Mouse (Mus musculus) layer of hippocampus, postnatal 25 days (tissue): ENCODE data around the gene Acat2. TPM values are rescaled to one million over a fixed set of nuclear protein-coding genes. Genes with fewer than 3 reads are reported as not detected.
A peak's percentile ranks its signal among the peaks of the same experiment; 100 is the strongest.
"Not testable (repeated sequence)": the region's sequence is repeated elsewhere in the genome, so short reads cannot be mapped to it uniquely, and the experiment has no call there.

ENCODE experiments used
- DNase-seq, 2 experiments: peaks; one replicate each; pipeline ENCODE4 v3.0.0; 2022; ENCODE audit warnings: mixed read lengths in 2 of 2, low spot score in 1 of 2; ENCODE audit errors: extremely low spot score in 1 of 2
- total RNA-seq, 2 experiments: library from RNA; stranded (reverse); gene quantifications; 2 replicates each; pipeline ENCODE4 v1.2.3; 2021

The Acat2 gene
- total RNA-seq, result 10 to 100 TPM; 53.6 to 56.1 TPM

GRCm38 (mm10) chr17:12960331-12960873 lies at the start of gene Acat2:
TSS of gene Acat2 (minus strand) at chr17:12960747.
- peak; percentile 82 to 94 for DNase-seq

- DNase-seq, result no peak
These were observed 49.3 kb upstream of the Acat2 start for GRCm38 (mm10) chr17:13009887-13010286.

GRCm38 (mm10) chr17:13008528-13008927 lies 48.0 kb upstream of the Acat2 start:
- DNase-seq, result no peak

- peak; percentile 92 to 95 for DNase-seq
These were observed 47.3 kb upstream of the Acat2 start for GRCm38 (mm10) chr17:13007730-13008425.

GRCm38 (mm10) chr17:13006984-13007383 lies 46.4 kb upstream of the Acat2 start:
- no peak for DNase-seq

GRCm38 (mm10) chr17:13006546-13006945 lies 46.0 kb upstream of the Acat2 start, which contains the start of gene Sod2:
TSS of gene Sod2 (plus strand) at chr17:13006846.
- DNase-seq, result not testable (repeated sequence)

GRCm38 (mm10) chr17:13004436-13004835 lies 43.9 kb upstream of the Acat2 start:
- not testable (repeated sequence) for DNase-seq

GRCm38 (mm10) chr17:13002243-13002642 lies 41.7 kb upstream of the Acat2 start:
- DNase-seq, result not testable (repeated sequence)

GRCm38 (mm10) chr17:12999069-12999468 lies 38.5 kb upstream of the Acat2 start:
- no peak for DNase-seq

- no peak for DNase-seq
These were observed 37.3 kb upstream of the Acat2 start for GRCm38 (mm10) chr17:12997890-12998289.

GRCm38 (mm10) chr17:12996345-12996744 lies 35.8 kb upstream of the Acat2 start:
- DNase-seq, result peak in 1 of 2 experiments; percentile 51

- no peak for DNase-seq
These were observed 33.5 kb upstream of the Acat2 start, which contains the start of gene Wtap for GRCm38 (mm10) chr17:12994069-12994468. TSS of gene Wtap (minus strand) at chr17:12994169.

GRCm38 (mm10) chr17:12992470-12992991 lies 32.0 kb upstream of the Acat2 start:
- DNase-seq, result peak; percentile 81 to 86

- DNase-seq, result peak; percentile 68 to 86
These were observed 31.2 kb upstream of the Acat2 start for GRCm38 (mm10) chr17:12991635-12992358.

GRCm38 (mm10) chr17:12991194-12991634 lies 30.7 kb upstream of the Acat2 start:
- no peak for DNase-seq

- DNase-seq, result no peak
These were observed 30.1 kb upstream of the Acat2 start for GRCm38 (mm10) chr17:12990567-12991145.

GRCm38 (mm10) chr17:12988096-12988495 lies 27.5 kb upstream of the Acat2 start:
- not testable (repeated sequence) for DNase-seq

GRCm38 (mm10) chr17:12983988-12984387 lies 23.4 kb upstream of the Acat2 start:
- no peak for DNase-seq

- no peak for DNase-seq
These were observed 18.0 kb upstream of the Acat2 start for GRCm38 (mm10) chr17:12978546-12978945.

GRCm38 (mm10) chr17:12973851-12974250 lies 13.3 kb upstream of the Acat2 start:
- DNase-seq, result no peak

GRCm38 (mm10) chr17:12967173-12967572 lies 6.6 kb upstream of the Acat2 start:
- DNase-seq, result no peak
